Mouse (Mus musculus): ENCODE data around the gene Chchd6. TPM values are rescaled to one million over a fixed set of nuclear protein-coding genes. Genes with fewer than 3 reads are reported as not detected.
A peak's percentile ranks its signal among the peaks of the same experiment; 100 is the strongest.

Gene Chchd6
- 86.2 and 91.2 TPM in 2 replicates for polyA plus RNA-seq (2014; fragmentation: Nextera tagmentation; extraction: Ambion mirVana)

- H3K9me3 ChIP-seq (ENCODE audit: control insufficient read depth, low read length): peaks cover 2% of the 10 kb centered on the region; the same call in 1 of the 2 replicates
- peak within 1 kb of the TSS; percentile 75 for H3K4me3 ChIP-seq (ENCODE audit: low read depth, low read length)
- no peak within 1 kb of the TSS for H3K27ac ChIP-seq (ENCODE audit: low read depth, low read length)
- H3K4me1 ChIP-seq (replicated peaks; ENCODE audit: control insufficient read depth, insufficient read depth, low read length): no peaks in the 10 kb centered on the region
- DNase-seq (ENCODE audit: low spot score) (peak; percentile 98), ATAC-seq (ENCODE audit: low FRiP score) (peak; percentile 100)
- no peaks in the 10 kb centered on the region for H3K27me3 ChIP-seq (ENCODE audit: control insufficient read depth, insufficient read depth, low read length)
- WGBS: under 1% methylated on average over 55 of the region's 56 CpGs
- peak within 1 kb of the TSS; percentile 79 for H3K4me2 ChIP-seq (replicated peaks; ENCODE audit: low read depth, low read length)
- no peaks in the 10 kb centered on the region for H3K36me3 ChIP-seq (ENCODE audit: control insufficient read depth, insufficient read depth, low read length)
- H3K9ac ChIP-seq (ENCODE audit: low read depth, low read length): peak within 1 kb of the TSS; percentile 77
Measured at GRCm38 (mm10) chr6:89595018-89595776, at the start of gene Chchd6. Chchd6 (minus strand) TSS chr6:89595652.

DNA sequence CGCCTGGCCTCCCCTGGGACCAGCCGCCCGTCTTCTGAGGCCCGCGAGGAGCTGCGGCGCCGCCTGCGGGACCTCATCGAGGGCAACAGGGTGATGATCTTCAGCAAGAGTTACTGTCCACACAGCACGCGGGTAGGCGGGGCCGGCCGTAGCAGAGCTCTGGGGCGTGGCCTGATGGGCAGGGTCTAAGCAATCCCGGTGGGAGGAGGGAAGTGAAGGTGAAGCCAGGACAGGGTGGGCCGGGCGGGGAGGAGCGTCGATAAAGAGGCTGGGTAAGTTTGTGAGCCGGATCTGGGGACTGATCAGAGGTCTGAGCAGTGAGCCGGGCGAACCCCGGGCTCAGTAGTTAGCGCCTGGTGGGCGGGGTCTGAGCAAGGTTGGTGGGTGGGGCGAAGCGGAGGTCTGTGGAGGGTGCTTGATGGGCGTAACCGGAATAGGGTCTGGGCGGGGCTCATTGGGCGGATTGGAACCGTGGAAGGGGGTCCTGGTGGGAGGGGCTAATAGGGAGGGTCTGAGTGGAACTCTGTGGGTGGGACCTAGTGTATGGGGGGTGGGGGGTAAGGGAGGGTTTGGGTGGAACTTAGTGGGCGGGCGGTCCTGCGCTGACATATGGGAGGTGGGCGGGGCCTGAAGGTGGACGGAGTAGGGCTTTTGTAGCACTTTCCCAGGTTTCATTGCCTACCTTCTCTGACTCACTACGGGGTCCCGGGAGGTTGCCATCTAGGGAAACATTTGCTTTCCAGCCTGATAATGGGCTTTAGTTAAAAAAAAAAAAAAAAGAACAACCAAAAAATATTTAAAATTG, 49.0 kb upstream of the Chchd6 start:
- DNase-seq (ENCODE audit: low spot score) (peak; percentile 93), ATAC-seq (ENCODE audit: low FRiP score) (peak; percentile 96)
- H3K27me3 ChIP-seq (ENCODE audit: control insufficient read depth, insufficient read depth, low read length): no peaks in the 10 kb centered on the region
- H3K4me3 ChIP-seq (ENCODE audit: low read depth, low read length): peak overlapping the region; percentile 66
- no peaks in the 10 kb centered on the region for H3K9me3 ChIP-seq (ENCODE audit: control insufficient read depth, low read length)
- no peaks in the 10 kb centered on the region for H3K36me3 ChIP-seq (ENCODE audit: control insufficient read depth, insufficient read depth, low read length)
- H3K9ac ChIP-seq (ENCODE audit: low read depth, low read length): peak overlapping the region; percentile 64
- WGBS: under 1% methylated on average over 36 of the region's 41 CpGs
- H3K4me1 ChIP-seq (replicated peaks; ENCODE audit: control insufficient read depth, insufficient read depth, low read length): no peaks in the 10 kb centered on the region
- peak overlapping the region; percentile 82 for H3K4me2 ChIP-seq (replicated peaks; ENCODE audit: low read depth, low read length)
- H3K27ac ChIP-seq (ENCODE audit: low read depth, low read length): peak overlapping the region; percentile 84

GRCm38 (mm10) chr6:89643798-89644270, 48.4 kb upstream of the Chchd6 start, which contains the start of gene Txnrd3:
Txnrd3 (plus strand) TSS chr6:89643988.
- H3K4me3 ChIP-seq (ENCODE audit: low read depth, low read length): peak within 1 kb of the TSS; percentile 66
- H3K4me1 ChIP-seq (replicated peaks; ENCODE audit: control insufficient read depth, insufficient read depth, low read length): no peaks in the 10 kb centered on the region
- ATAC-seq (ENCODE audit: low FRiP score) (peak; percentile 92), DNase-seq (ENCODE audit: low spot score) (peak; percentile 93)
- H3K27ac ChIP-seq (ENCODE audit: low read depth, low read length): peak within 1 kb of the TSS; percentile 84
- no peaks in the 10 kb centered on the region for H3K27me3 ChIP-seq (ENCODE audit: control insufficient read depth, insufficient read depth, low read length)
- H3K9ac ChIP-seq (ENCODE audit: low read depth, low read length): peak within 1 kb of the TSS; percentile 64
- H3K9me3 ChIP-seq (ENCODE audit: control insufficient read depth, low read length): no peaks in the 10 kb centered on the region
- H3K36me3 ChIP-seq (ENCODE audit: control insufficient read depth, insufficient read depth, low read length): no peaks in the 10 kb centered on the region
- H3K4me2 ChIP-seq (replicated peaks; ENCODE audit: low read depth, low read length): peak within 1 kb of the TSS; percentile 82
- WGBS: under 1% methylated on average over 37 of the region's 51 CpGs

DNA sequence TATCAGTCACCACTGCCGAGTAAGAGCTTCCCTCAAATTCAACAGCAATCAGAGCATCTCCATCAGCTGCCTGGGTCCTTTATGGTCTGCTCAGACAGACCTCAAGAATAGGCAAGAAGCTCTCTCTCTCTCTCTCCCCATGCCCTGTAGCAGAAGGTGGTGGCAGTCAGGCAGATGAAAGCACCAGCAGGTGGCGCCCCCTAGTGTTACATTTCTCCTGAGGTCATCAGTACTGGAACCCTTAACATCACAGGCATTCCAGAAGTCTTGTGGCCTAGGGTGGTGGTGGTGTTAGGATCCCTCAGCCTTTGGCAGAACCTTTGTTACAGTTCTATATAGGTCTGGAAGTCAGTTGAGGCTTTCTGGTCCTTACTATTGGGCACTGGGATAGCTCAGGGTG, 43.6 kb upstream of the Chchd6 start:
- no peak for ATAC-seq (ENCODE audit: low FRiP score)
- H3K4me1 ChIP-seq (replicated peaks; ENCODE audit: control insufficient read depth, insufficient read depth, low read length): no peaks in the 10 kb centered on the region
- WGBS: 39% methylated on average over 2 of the region's 2 CpGs

DNA sequence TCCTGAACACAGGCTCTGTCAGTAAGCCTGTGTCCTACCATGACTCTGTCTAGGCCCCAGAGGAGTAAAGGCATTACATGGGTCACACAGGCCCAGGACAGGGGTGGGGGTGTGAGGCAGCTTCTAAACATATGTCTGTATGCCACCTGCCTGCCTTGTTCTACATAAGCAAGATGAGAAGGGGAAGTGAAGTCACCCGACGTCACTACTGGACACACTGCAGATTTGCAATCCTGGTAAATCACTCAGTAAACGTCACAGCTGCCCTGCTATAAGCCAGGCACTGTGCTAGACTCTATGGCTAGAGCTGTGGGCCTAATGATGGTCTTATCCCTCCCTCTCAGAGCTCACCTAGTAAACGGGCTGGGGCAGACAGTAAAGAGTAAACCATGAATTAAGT, 42.5 kb upstream of the Chchd6 start:
- Histone ChIP-seq H3K4me1 (replicated peaks; ENCODE audit: control insufficient read depth, insufficient read depth, low read length) (no peaks in the 10 kb centered on the region), H3K4me2 (replicated peaks; ENCODE audit: low read depth, low read length) (no peak overlapping the region), H3K9ac (ENCODE audit: low read depth, low read length) (no peak overlapping the region), H3K36me3 (ENCODE audit: control insufficient read depth, insufficient read depth, low read length) (no peaks in the 10 kb centered on the region), H3K4me3 (ENCODE audit: low read depth, low read length) (no peak overlapping the region), H3K27ac (ENCODE audit: low read depth, low read length) (no peak overlapping the region), H3K27me3 (ENCODE audit: control insufficient read depth, insufficient read depth, low read length) (no peaks in the 10 kb centered on the region), H3K9me3 (ENCODE audit: control insufficient read depth, low read length) (no peaks in the 10 kb centered on the region)
- DNase-seq (ENCODE audit: low spot score) (no peak), ATAC-seq (ENCODE audit: low FRiP score) (no peak)
- WGBS: 77% methylated on average over 4 of the region's 4 CpGs

More for the DNA sequence above, 43.6 kb upstream of the Chchd6 start:
- no peaks in the 10 kb centered on the region for H3K36me3 ChIP-seq (ENCODE audit: control insufficient read depth, insufficient read depth, low read length)
- H3K4me3 ChIP-seq (ENCODE audit: low read depth, low read length): no peak overlapping the region
- DNase-seq (ENCODE audit: low spot score): peak; percentile 66
- no peak overlapping the region for H3K4me2 ChIP-seq (replicated peaks; ENCODE audit: low read depth, low read length)
- H3K27ac ChIP-seq (ENCODE audit: low read depth, low read length): no peak overlapping the region
- H3K9me3 ChIP-seq (ENCODE audit: control insufficient read depth, low read length): no peaks in the 10 kb centered on the region
- no peaks in the 10 kb centered on the region for H3K27me3 ChIP-seq (ENCODE audit: control insufficient read depth, insufficient read depth, low read length)
- H3K9ac ChIP-seq (ENCODE audit: low read depth, low read length): no peak overlapping the region

DNA sequence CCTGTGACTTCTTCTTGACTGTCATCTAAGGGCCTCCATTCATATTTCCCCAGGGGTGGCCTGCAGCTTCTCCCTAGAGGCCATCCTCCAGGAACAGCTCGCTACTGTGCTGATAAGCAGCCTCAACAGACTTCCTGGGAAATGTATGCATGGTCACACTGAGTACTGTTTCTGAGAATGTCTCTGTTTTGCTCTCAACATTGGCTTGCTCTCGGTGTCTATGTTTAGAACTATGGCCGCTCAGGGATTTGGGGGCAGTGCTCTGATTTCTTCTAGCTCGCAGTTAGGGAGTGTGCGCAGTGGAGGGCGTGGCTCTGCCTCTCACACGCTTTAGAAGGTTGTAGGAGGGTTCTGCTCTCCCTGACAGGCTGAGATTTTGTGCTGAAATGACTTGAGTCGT, 38.9 kb upstream of the Chchd6 start:
- H3K27me3 ChIP-seq (ENCODE audit: control insufficient read depth, insufficient read depth, low read length): no peaks in the 10 kb centered on the region
- no peak overlapping the region for H3K9ac ChIP-seq (ENCODE audit: low read depth, low read length)
- H3K4me2 ChIP-seq (replicated peaks; ENCODE audit: low read depth, low read length): no peak overlapping the region
- no peak overlapping the region for H3K27ac ChIP-seq (ENCODE audit: low read depth, low read length)
- no peak for ATAC-seq (ENCODE audit: low FRiP score)
- no peaks in the 10 kb centered on the region for H3K4me1 ChIP-seq (replicated peaks; ENCODE audit: control insufficient read depth, insufficient read depth, low read length)
- WGBS: 45% methylated on average over 8 of the region's 8 CpGs
- H3K4me3 ChIP-seq (ENCODE audit: low read depth, low read length): no peak overlapping the region
- no peaks in the 10 kb centered on the region for H3K9me3 ChIP-seq (ENCODE audit: control insufficient read depth, low read length)
- no peak for DNase-seq (ENCODE audit: low spot score)
- no peaks in the 10 kb centered on the region for H3K36me3 ChIP-seq (ENCODE audit: control insufficient read depth, insufficient read depth, low read length)

DNA sequence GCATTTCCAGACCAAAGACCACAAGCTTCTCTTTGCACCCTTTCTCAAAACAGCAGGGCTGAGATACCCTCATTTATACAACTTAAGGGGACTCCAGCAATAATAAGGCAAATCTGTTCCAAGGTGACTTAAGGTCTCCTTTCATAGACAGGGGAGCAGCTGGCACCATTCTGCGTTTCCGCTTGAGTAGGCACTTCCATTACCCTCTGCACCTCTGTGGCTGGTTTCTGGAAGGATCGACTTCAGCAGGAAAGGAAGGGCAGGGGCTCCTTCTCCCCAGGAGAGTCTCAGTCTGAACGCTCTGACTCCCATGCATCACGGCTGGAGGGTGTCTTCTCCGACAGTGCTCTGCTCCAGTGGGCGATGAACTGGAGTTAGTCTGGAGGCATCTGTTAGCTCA, 37.7 kb upstream of the Chchd6 start:
- 0 out of 2 replicates have a peak overlapping the region, but pooled peaks have one; percentile 13 for H3K27ac ChIP-seq (ENCODE audit: low read depth, low read length)
- no peaks in the 10 kb centered on the region for H3K36me3 ChIP-seq (ENCODE audit: control insufficient read depth, insufficient read depth, low read length)
- WGBS: 59% methylated on average over 7 of the region's 7 CpGs
- no peak overlapping the region for H3K4me3 ChIP-seq (ENCODE audit: low read depth, low read length)
- DNase-seq (ENCODE audit: low spot score): peak; percentile 17
- no peaks in the 10 kb centered on the region for H3K9me3 ChIP-seq (ENCODE audit: control insufficient read depth, low read length)
- ATAC-seq (ENCODE audit: low FRiP score): peak; percentile 43
- no peak overlapping the region for H3K9ac ChIP-seq (ENCODE audit: low read depth, low read length)
- no peaks in the 10 kb centered on the region for H3K4me1 ChIP-seq (replicated peaks; ENCODE audit: control insufficient read depth, insufficient read depth, low read length)
- H3K4me2 ChIP-seq (replicated peaks; ENCODE audit: low read depth, low read length): no peak overlapping the region
- no peaks in the 10 kb centered on the region for H3K27me3 ChIP-seq (ENCODE audit: control insufficient read depth, insufficient read depth, low read length)

- Histone ChIP-seq H3K4me3 (ENCODE audit: low read depth, low read length) (no peak overlapping the region), H3K27ac (ENCODE audit: low read depth, low read length) (no peak overlapping the region), H3K4me1 (replicated peaks; ENCODE audit: control insufficient read depth, insufficient read depth, low read length) (no peaks in the 10 kb centered on the region), H3K9me3 (ENCODE audit: control insufficient read depth, low read length) (no peaks in the 10 kb centered on the region), H3K36me3 (ENCODE audit: control insufficient read depth, insufficient read depth, low read length) (no peaks in the 10 kb centered on the region), H3K27me3 (ENCODE audit: control insufficient read depth, insufficient read depth, low read length) (no peaks in the 10 kb centered on the region), H3K4me2 (replicated peaks; ENCODE audit: low read depth, low read length) (0 out of 2 replicates have a peak overlapping the region, but pooled peaks have one; percentile 17), H3K9ac (ENCODE audit: low read depth, low read length) (no peak overlapping the region)
- DNase-seq (ENCODE audit: low spot score) (peak; percentile 85), ATAC-seq (ENCODE audit: low FRiP score) (peak; percentile 78)
- WGBS: 11% methylated on average over 10 of the region's 10 CpGs
Measured at GRCm38 (mm10) chr6:89631809-89632562, 36.5 kb upstream of the Chchd6 start.
